Mouse (Mus musculus) MEL (cell line): ENCODE data around the gene Igfbp6. TPM values are rescaled to one million over a fixed set of nuclear protein-coding genes. Genes with fewer than 3 reads are reported as not detected.

Experiments
- DNase-seq: peaks from one replicate; pipeline ENCODE4 v3.0.0; 2011; ENCODE audit warnings: low read depth, low spot score
- H3K27ac ChIP-seq: 2 replicates; pipeline ENCODE4 v1.5.1; 2012; ENCODE audit warnings: low read depth, mild to moderate bottlenecking, control low read depth, low read length, moderate library complexity; ENCODE audit not compliant: control insufficient read depth
- H3K27me3 ChIP-seq, 2 experiments: fragments of 150-350 bp in 1 of 2; sonication (generic) in 1 of 2; 2 replicates each; pipeline ENCODE4 v1.6.1; 2012; ENCODE audit warnings: low read length in 2 of 2, mild to moderate bottlenecking in 2 of 2, improper control_type of control experiment in 1 of 2, moderate library complexity in 1 of 2; ENCODE audit not compliant: insufficient read depth in 2 of 2, control insufficient read depth in 1 of 2
- H3K36me3 ChIP-seq, 2 experiments: 2 replicates each; pipeline ENCODE4 v1.6.1; 2012 to 2014; ENCODE audit warnings: low read length in 2 of 2, improper control_type of control experiment in 1 of 2, inconsistent platforms in 1 of 2, mild to moderate bottlenecking in 1 of 2; ENCODE audit not compliant: insufficient read depth in 2 of 2, control insufficient read depth in 1 of 2
- H3K4me1 ChIP-seq, 2 experiments: fragments of 150-350 bp in 1 of 2; sonication (generic) in 1 of 2; 2 replicates each; pipeline ENCODE4 v1.6.1; 2012; ENCODE audit warnings: low read length in 2 of 2, improper control_type of control experiment in 1 of 2, mild to moderate bottlenecking in 1 of 2; ENCODE audit not compliant: insufficient read depth in 2 of 2, control insufficient read depth in 1 of 2
- H3K4me3 ChIP-seq, 2 experiments: fragments of 150-350 bp in 1 of 2; sonication (generic) in 1 of 2; 2 replicates each; pipeline ENCODE4 v1.5.1; 2012; ENCODE audit warnings: low read depth in 2 of 2, low read length in 2 of 2, mild to moderate bottlenecking in 2 of 2, moderate library complexity in 2 of 2, control low read depth in 1 of 2, improper control_type of control experiment in 1 of 2; ENCODE audit not compliant: control insufficient read depth in 1 of 2, insufficient read depth in 1 of 2
- H3K79me2 ChIP-seq: 2 replicates; pipeline ENCODE4 v1.6.1; 2012; ENCODE audit warnings: mild to moderate bottlenecking, low read length, moderate library complexity; ENCODE audit not compliant: control insufficient read depth, poor library complexity, insufficient read depth
- H3K9ac ChIP-seq: 2 replicates; pipeline ENCODE4 v1.6.1; 2012; ENCODE audit warnings: low read depth, mild to moderate bottlenecking, control low read depth, low read length, moderate library complexity; ENCODE audit not compliant: control insufficient read depth, poor library complexity, severe bottlenecking
- H3K9me3 ChIP-seq: fragments of 150-350 bp; sonication (generic); replicated peaks from 2 replicates; pipeline ENCODE4 v1.6.1; 2012; ENCODE audit warnings: mild to moderate bottlenecking, low read length, improper control_type of control experiment, moderate library complexity; ENCODE audit not compliant: insufficient read depth
- CTCF ChIP-seq, 3 experiments: IDR thresholded peaks in 2 of 3; conservative IDR thresholded peaks in 1 of 3; 2 replicates each; pipeline ENCODE4 v1.5.1; 2011 to 2012; ENCODE audit warnings: low read length in 3 of 3, low read depth in 2 of 3, mild to moderate bottlenecking in 2 of 3, improper control_type of control experiment in 1 of 3, inconsistent platforms in 1 of 3, mixed read lengths in 1 of 3, moderate library complexity in 1 of 3; ENCODE audit not compliant: control insufficient read depth in 1 of 3, insufficient read depth in 1 of 3, poor library complexity in 1 of 3, severe bottlenecking in 1 of 3
- GATA1 ChIP-seq: IDR thresholded peaks from 2 replicates; pipeline ENCODE4 v1.6.1; 2011; ENCODE audit warnings: low read depth, low read length, improper control_type of control experiment
- JUND ChIP-seq: IDR thresholded peaks from 2 replicates; pipeline ENCODE4 v1.6.1; 2011; ENCODE audit warnings: low read depth, mild to moderate bottlenecking, improper control_type of control experiment, low read length
- MAFK ChIP-seq: IDR thresholded peaks from 2 replicates; pipeline ENCODE4 v1.6.1; 2011; ENCODE audit warnings: low read depth, mild to moderate bottlenecking, low read length, improper control_type of control experiment, borderline replicate concordance
- MAX ChIP-seq: IDR thresholded peaks from 2 replicates; pipeline ENCODE4 v1.6.1; 2011; ENCODE audit warnings: low read length, improper control_type of control experiment
- MAZ ChIP-seq: IDR thresholded peaks from 2 replicates; pipeline ENCODE4 v1.6.1; 2012; ENCODE audit warnings: low read depth, mild to moderate bottlenecking, inconsistent platforms, low read length, improper control_type of control experiment
- POLR2A ChIP-seq, 2 experiments: IDR thresholded peaks; 2 replicates each; pipeline ENCODE4 v1.6.1; 2011 to 2012; ENCODE audit warnings: low read length in 2 of 2, mild to moderate bottlenecking in 2 of 2, control low read depth in 1 of 2, improper control_type of control experiment in 1 of 2, low read depth in 1 of 2, moderate library complexity in 1 of 2; ENCODE audit not compliant: control insufficient read depth in 1 of 2, insufficient read depth in 1 of 2, poor library complexity in 1 of 2
- POLR2AphosphoS5 ChIP-seq: IDR thresholded peaks from 2 replicates; pipeline ENCODE4 v1.6.1; 2012; ENCODE audit warnings: low read depth, borderline replicate concordance, mild to moderate bottlenecking, inconsistent platforms, low read length, moderate library complexity, mixed read lengths
- RCOR1 ChIP-seq: IDR thresholded peaks from 2 replicates; pipeline ENCODE4 v1.6.1; 2012; ENCODE audit warnings: low read depth, mild to moderate bottlenecking, inconsistent platforms, low read length, improper control_type of control experiment
- SIN3A ChIP-seq: IDR thresholded peaks from 2 replicates; pipeline ENCODE4 v1.6.1; 2012; ENCODE audit warnings: low read length, improper control_type of control experiment, inconsistent platforms
- SMC3 ChIP-seq: IDR thresholded peaks from 2 replicates; pipeline ENCODE4 v1.6.1; 2011; ENCODE audit warnings: low read depth, low read length, improper control_type of control experiment
- TBP ChIP-seq: IDR thresholded peaks from 2 replicates; pipeline ENCODE4 v1.8.0; 2011; ENCODE audit warnings: low read depth, low read length, improper control_type of control experiment
- USF2 ChIP-seq, 2 experiments: IDR thresholded peaks; 2 replicates each; pipeline ENCODE4 v1.6.1; 2011 to 2012; ENCODE audit warnings: improper control_type of control experiment in 2 of 2, low read length in 2 of 2, borderline replicate concordance in 1 of 2, inconsistent platforms in 1 of 2, low read depth in 1 of 2, mild to moderate bottlenecking in 1 of 2; ENCODE audit not compliant: insufficient read depth in 1 of 2
- ZC3H11A ChIP-seq: IDR thresholded peaks from 2 replicates; pipeline ENCODE4 v1.6.1; 2012; ENCODE audit warnings: low read depth, mild to moderate bottlenecking, inconsistent platforms, low read length, improper control_type of control experiment
- ZKSCAN1 ChIP-seq: IDR thresholded peaks from 2 replicates; pipeline ENCODE4 v1.6.1; 2012; ENCODE audit warnings: low read depth, mild to moderate bottlenecking, inconsistent platforms, low read length, improper control_type of control experiment, moderate library complexity
- ZNF384 ChIP-seq: IDR thresholded peaks from 2 replicates; pipeline ENCODE4 v1.6.1; 2012; ENCODE audit warnings: low read depth, mild to moderate bottlenecking, inconsistent platforms, low read length, improper control_type of control experiment
- polyA plus RNA-seq, 2 experiments: library from polyadenylated mRNA; stranded (reverse) in 1 of 2; unstranded in 1 of 2; fragments of >175 nt in 1 of 2; fragments of >200 nt in 1 of 2; gene quantifications; 2 replicates each; pipeline versions ENCODE4 v1.2.1 to v1.2.4; 2012; ENCODE audit warnings: low replicate concordance in 2 of 2, low read depth in 1 of 2; ENCODE audit not compliant: insufficient read length in 2 of 2, insufficient read depth in 1 of 2, missing spikeins in 1 of 2
- total RNA-seq: library from RNA; depleted of rRNA; stranded (reverse); fragments of 300-350 nt; gene quantifications from 2 replicates; pipeline ENCODE4 v1.2.3, GENCODE M21; 2012

Gene Igfbp6
- total and polyA plus RNA-seq, 3 experiments: 0.65 to 1.8 TPM; not detected in 1

GRCm38 (mm10) chr15:102116753-102117415 lies 27.3 kb upstream of the Igfbp6 start:
- Histone ChIP-seq H3K4me1 (no peaks in the 10 kb centered on the region), H3K27ac (no peak overlapping the region), H3K4me3 (no peak overlapping the region), H3K9ac (no peak overlapping the region), H3K9me3 (no peaks in the 10 kb centered on the region), H3K36me3 (peaks cover 0 to 5% of the 10 kb centered on the region in 2 experiments; a peak in 2 of 4 replicates), H3K79me2 (no peaks in the 10 kb centered on the region), H3K27me3 (no peaks in the 10 kb centered on the region)
- no peak for DNase-seq
- TF ChIP-seq MAX (no peak), POLR2A (IDR thresholded peaks at IDR 0.05; ENCODE audit: control insufficient read depth in 1 of 2, insufficient read depth in 1 of 2, low read depth in 1 of 2, low read length in 2 of 2, poor library complexity in 1 of 2) (no peak), USF2 (IDR thresholded peaks at IDR 0.05; ENCODE audit: borderline replicate concordance in 1 of 2, insufficient read depth in 1 of 2, low read depth in 1 of 2, low read length in 2 of 2) (no peak), GATA1 (no peak), ZKSCAN1 (no peak), JUND (no peak), SIN3A (no peak), RCOR1 (no peak), ZNF384 (no peak), TBP (no peak), MAZ (no peak), ZC3H11A (no peak)

GRCm38 (mm10) chr15:102117461-102118443 lies 26.4 kb upstream of the Igfbp6 start:
- DNase-seq: no peak
- Histone ChIP-seq H3K4me1 (no peaks in the 10 kb centered on the region), H3K9me3 (no peaks in the 10 kb centered on the region), H3K9ac (no peak overlapping the region), H3K36me3 (peaks cover 0 to 5% of the 10 kb centered on the region in 2 experiments; a peak in 2 of 4 replicates), H3K27ac (no peak overlapping the region), H3K27me3 (no peaks in the 10 kb centered on the region), H3K79me2 (no peaks in the 10 kb centered on the region), H3K4me3 (no peak overlapping the region)
- TF ChIP-seq MAZ (no peak), POLR2A (IDR thresholded peaks at IDR 0.05; ENCODE audit: control insufficient read depth in 1 of 2, insufficient read depth in 1 of 2, low read depth in 1 of 2, low read length in 2 of 2, poor library complexity in 1 of 2) (no peak), POLR2AphosphoS5 (no peak), SMC3 (peak; percentile 22), MAFK (no peak), CTCF (IDR thresholded peaks at IDR 0.05 in 2 of 3, conservative IDR thresholded peaks at IDR 0.05 in 1 of 3; ENCODE audit: control insufficient read depth in 1 of 3, insufficient read depth in 1 of 3, low read depth in 2 of 3, low read length in 3 of 3, poor library complexity in 1 of 3, severe bottlenecking in 1 of 3) (peak in 2 of 3 experiments; percentile 19 to 23; a peak in 2 of 6 replicates)
